Mouse (Mus musculus): ENCODE measurements at regions not wholly inside any gene's neighbourhood (a gene's known extent, or its start where the extent isn't known, plus 50 kb on each side); places are given as distances from the start of the nearest gene placed in this dataset.

DNA sequence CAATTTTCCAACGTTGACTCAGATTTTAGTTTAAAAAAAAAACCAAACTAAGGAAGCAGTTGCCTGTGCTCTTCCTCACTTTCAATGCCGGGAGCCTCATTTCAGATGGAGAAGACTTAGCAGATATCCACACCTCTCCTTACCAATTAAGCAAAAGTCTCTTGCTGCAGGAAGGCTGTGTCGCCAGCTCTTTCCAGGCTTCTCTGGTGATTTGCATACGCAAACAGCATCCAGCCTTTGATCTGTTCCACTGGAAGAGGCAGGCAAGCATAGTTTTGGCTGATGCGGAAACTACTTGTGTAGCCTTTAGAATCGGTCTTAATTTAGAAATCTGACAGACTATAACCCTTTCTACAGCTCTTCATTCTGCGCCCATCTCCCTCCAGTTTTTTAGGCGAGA, 108.5 kb downstream of the Cavin4 start:
- Histone ChIP-seq H3K9me3 (no peaks in the 10 kb centered on the region), H3K4me3 (replicated peaks) (no peak overlapping the region), H3K27ac (no peak overlapping the region), H3K36me3 (no peaks in the 10 kb centered on the region), H3K4me1 (replicated peaks) (no peaks in the 10 kb centered on the region), H3K9ac (replicated peaks) (no peak overlapping the region), H3K4me2 (replicated peaks) (no peak overlapping the region), H3K27me3 (no peaks in the 10 kb centered on the region)
- WGBS, result 60% methylated on average over 8 of the region's 8 CpGs
- ATAC-seq, result no peak

DNA sequence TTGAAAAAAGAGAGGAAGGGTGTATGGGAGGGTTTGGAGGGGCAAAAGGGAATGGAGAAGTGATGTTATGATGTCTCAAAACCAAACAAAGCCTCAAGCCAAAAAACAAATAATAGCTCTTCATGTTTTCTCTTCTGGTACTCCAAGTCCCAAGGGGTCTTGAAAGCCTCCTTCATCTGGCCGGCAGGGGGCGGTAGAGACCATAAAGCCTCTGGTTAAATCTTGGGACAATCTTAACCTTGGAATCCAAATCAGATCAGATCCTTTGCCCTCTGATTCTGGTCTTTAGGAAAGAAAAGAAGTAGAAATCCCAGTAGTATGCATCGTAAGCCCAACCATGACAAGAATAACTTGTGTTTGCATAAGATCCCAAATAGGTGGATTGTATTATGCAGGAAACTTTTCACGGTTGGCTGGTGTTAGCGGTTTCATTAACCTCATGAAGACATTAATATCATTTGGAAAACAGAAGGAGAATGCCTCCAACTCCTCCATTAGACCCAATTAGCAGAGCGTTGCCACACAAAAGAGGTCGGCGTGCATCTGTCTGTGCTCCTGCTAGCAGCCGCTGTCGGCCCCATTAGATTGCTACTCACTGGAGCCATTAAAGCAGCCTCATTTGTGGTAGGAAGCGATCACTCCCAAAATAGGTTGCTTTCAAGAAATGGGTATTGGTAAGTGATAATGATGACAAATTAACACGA, 116.0 kb downstream of the Cavin4 start:
- H3K9ac ChIP-seq (replicated peaks), result no peak overlapping the region
- no peak overlapping the region for H3K27ac ChIP-seq
- ATAC-seq, result peak; percentile 60; the same call in 1 of the 2 replicates
- H3K36me3 ChIP-seq, result no peaks in the 10 kb centered on the region
- no peak overlapping the region for H3K4me3 ChIP-seq (replicated peaks)
- 60% methylated on average over 12 of the region's 12 CpGs for WGBS
- no peaks in the 10 kb centered on the region for H3K27me3 ChIP-seq
- no peak overlapping the region for H3K4me2 ChIP-seq (replicated peaks)
- peaks cover 7% of the 10 kb centered on the region for H3K4me1 ChIP-seq (replicated peaks)
- H3K9me3 ChIP-seq, result no peaks in the 10 kb centered on the region

GRCm38 (mm10) chr4:48779955-48780354, 116.6 kb downstream of the Cavin4 start:
- Histone ChIP-seq H3K4me1 (replicated peaks) (peaks cover 7% of the 10 kb centered on the region), H3K36me3 (no peaks in the 10 kb centered on the region), H3K27ac (no peak overlapping the region), H3K9ac (replicated peaks) (no peak overlapping the region), H3K9me3 (no peaks in the 10 kb centered on the region), H3K4me2 (replicated peaks) (no peak overlapping the region), H3K27me3 (no peaks in the 10 kb centered on the region), H3K4me3 (replicated peaks) (no peak overlapping the region)
- WGBS, result 75% methylated on average over 2 of the region's 2 CpGs
- ATAC-seq, result no peak

- Histone ChIP-seq H3K4me1 (replicated peaks) (peaks cover 7% of the 10 kb centered on the region), H3K36me3 (no peaks in the 10 kb centered on the region), H3K27ac (no peak overlapping the region), H3K27me3 (no peaks in the 10 kb centered on the region), H3K9me3 (no peaks in the 10 kb centered on the region), H3K9ac (replicated peaks) (no peak overlapping the region), H3K4me2 (replicated peaks) (no peak overlapping the region), H3K4me3 (replicated peaks) (no peak overlapping the region)
- ATAC-seq, result no peak
- 80% methylated on average over 4 of the region's 4 CpGs for WGBS
These were observed 117.8 kb downstream of the Cavin4 start for GRCm38 (mm10) chr4:48781099-48781498.

GRCm38 (mm10) chr4:48782686-48783085, 119.4 kb downstream of the Cavin4 start:
- no peak overlapping the region for H3K4me2 ChIP-seq (replicated peaks)
- H3K4me1 ChIP-seq (replicated peaks), result peaks cover 7% of the 10 kb centered on the region
- no peak overlapping the region for H3K9ac ChIP-seq (replicated peaks)
- H3K27ac ChIP-seq, result no peak overlapping the region
- H3K36me3 ChIP-seq, result no peaks in the 10 kb centered on the region
- H3K27me3 ChIP-seq, result no peaks in the 10 kb centered on the region
- H3K4me3 ChIP-seq (replicated peaks), result no peak overlapping the region
- H3K9me3 ChIP-seq, result no peaks in the 10 kb centered on the region
- ATAC-seq, result no peak
- WGBS, result 33% methylated on average over 3 of the region's 3 CpGs

DNA sequence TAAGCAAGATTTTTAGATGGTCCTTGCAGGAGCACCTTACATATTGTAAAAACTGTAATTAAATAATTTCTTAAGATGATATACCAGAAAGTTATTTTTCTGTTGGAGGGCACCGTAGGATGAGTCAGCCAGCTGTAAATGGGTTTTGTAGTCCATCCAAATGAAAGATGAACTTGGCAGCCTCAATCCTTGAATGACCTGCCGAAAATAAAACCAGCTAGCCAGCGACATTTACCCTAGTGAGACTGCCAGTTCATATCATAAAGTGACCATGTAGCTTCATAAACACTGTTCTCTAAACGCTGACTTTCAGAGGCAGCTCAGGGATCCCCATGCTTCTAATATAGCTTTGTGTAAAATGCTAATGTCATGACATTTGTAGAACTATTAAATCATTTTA, 127.8 kb downstream of the Cavin4 start:
- no peaks in the 10 kb centered on the region for H3K36me3 ChIP-seq
- H3K27ac ChIP-seq, result no peak overlapping the region
- no peak overlapping the region for H3K4me2 ChIP-seq (replicated peaks)
- no peak for ATAC-seq
- no peak overlapping the region for H3K4me3 ChIP-seq (replicated peaks)
- H3K9me3 ChIP-seq, result no peaks in the 10 kb centered on the region
- WGBS, result 94% methylated on average over 4 of the region's 4 CpGs
- no peaks in the 10 kb centered on the region for H3K4me1 ChIP-seq (replicated peaks)
- H3K9ac ChIP-seq (replicated peaks), result no peak overlapping the region
- no peaks in the 10 kb centered on the region for H3K27me3 ChIP-seq

GRCm38 (mm10) chr4:48803777-48804176, 140.5 kb downstream of the Cavin4 start:
- no peak for ATAC-seq
- H3K4me3 ChIP-seq (replicated peaks), result no peak overlapping the region
- WGBS, result 69% methylated on average over 3 of the region's 3 CpGs

DNA sequence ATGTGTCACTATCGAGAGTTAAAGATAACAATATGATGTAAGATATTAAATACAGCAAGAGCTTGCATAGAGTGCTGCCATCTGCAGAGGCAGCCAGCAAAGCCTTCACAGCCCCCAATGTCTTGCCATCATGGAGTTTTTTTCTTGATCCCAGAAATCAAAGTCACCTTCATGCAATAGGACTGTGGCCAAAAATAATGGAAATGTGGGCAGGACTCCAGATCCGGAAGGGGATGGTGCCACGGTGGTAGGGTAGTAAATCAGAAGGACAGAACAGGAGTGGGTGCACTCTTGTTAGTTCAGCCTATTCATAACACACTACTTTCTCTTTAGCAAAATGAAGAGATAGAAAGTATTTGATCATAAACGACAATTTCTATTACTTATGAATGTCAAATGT, 145.3 kb downstream of the Cavin4 start:
- no peaks in the 10 kb centered on the region for H3K4me1 ChIP-seq (replicated peaks)
- H3K27me3 ChIP-seq, result no peaks in the 10 kb centered on the region
- H3K4me2 ChIP-seq (replicated peaks), result no peak overlapping the region
- ATAC-seq, result no peak
- H3K9ac ChIP-seq (replicated peaks), result no peak overlapping the region
- H3K4me3 ChIP-seq (replicated peaks), result no peak overlapping the region
- no peaks in the 10 kb centered on the region for H3K36me3 ChIP-seq
- WGBS, result 92% methylated on average over 4 of the region's 4 CpGs
- peaks cover 3% of the 10 kb centered on the region; the same call in 1 of the 2 replicates for H3K9me3 ChIP-seq
- H3K27ac ChIP-seq, result no peak overlapping the region

More at GRCm38 (mm10) chr4:48803777-48804176, 140.5 kb downstream of the Cavin4 start:
- Histone ChIP-seq H3K4me1 (replicated peaks) (no peaks in the 10 kb centered on the region), H3K9ac (replicated peaks) (no peak overlapping the region), H3K4me2 (replicated peaks) (no peak overlapping the region), H3K36me3 (no peaks in the 10 kb centered on the region), H3K9me3 (peaks cover 3% of the 10 kb centered on the region; the same call in 1 of the 2 replicates), H3K27ac (no peak overlapping the region), H3K27me3 (no peaks in the 10 kb centered on the region)

DNA sequence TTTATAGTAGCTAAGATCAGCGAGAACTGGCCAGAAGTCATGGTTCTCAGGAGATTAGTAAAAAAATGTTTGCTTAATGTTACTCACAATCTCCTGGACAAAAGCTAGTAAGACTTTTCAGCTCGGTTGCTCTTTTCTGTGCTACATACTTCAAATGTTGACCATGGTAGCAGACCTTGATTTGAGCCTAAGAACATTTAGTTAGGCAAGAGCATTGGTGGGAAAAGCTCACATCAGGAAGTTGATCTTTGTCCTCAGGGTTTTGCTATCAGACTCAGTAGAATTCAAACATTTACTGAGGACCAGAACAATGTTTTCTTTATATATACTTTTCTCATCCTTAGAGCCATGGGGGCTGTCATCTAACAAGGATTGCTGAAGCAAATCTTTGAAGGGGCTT, 170.4 kb downstream of the Cavin4 start:
- Histone ChIP-seq H3K27ac (no peak overlapping the region), H3K9ac (replicated peaks) (no peak overlapping the region), H3K27me3 (no peaks in the 10 kb centered on the region), H3K4me1 (replicated peaks) (no peaks in the 10 kb centered on the region), H3K4me3 (replicated peaks) (no peak overlapping the region), H3K4me2 (replicated peaks) (no peak overlapping the region), H3K9me3 (no peaks in the 10 kb centered on the region), H3K36me3 (no peaks in the 10 kb centered on the region)
- no peak for ATAC-seq
- 73% methylated on average over 2 of the region's 2 CpGs for WGBS

- Histone ChIP-seq H3K9ac (replicated peaks) (no peak overlapping the region), H3K9me3 (no peaks in the 10 kb centered on the region), H3K4me2 (replicated peaks) (no peak overlapping the region), H3K27ac (no peak overlapping the region), H3K27me3 (no peaks in the 10 kb centered on the region), H3K4me1 (replicated peaks) (no peaks in the 10 kb centered on the region), H3K4me3 (replicated peaks) (no peak overlapping the region), H3K36me3 (no peaks in the 10 kb centered on the region)
- WGBS, result 68% methylated on average over 2 of the region's 2 CpGs
- 0 out of 2 replicates have a peak, but pooled peaks have one; percentile 27 for ATAC-seq
These were observed 179.5 kb downstream of the Cavin4 start for GRCm38 (mm10) chr4:48842777-48843214.

DNA sequence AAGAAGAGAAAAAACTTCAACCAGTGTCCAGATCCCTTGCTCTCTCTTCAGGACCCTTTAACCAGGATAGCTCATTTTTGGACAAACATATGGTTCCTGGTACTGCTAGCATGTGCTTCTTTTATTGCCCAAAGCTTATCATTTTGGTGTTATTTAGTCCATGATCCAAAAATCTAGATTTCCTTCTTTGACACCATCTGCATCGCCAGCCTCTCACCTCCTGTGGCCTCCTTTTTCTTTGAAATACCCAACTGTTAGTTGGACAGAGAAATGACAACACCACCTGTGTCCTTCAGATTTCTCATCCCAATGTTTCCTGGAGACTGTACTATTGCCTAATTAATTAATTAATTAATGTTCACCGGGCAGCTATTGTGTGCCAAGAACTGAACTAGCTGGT, 188.0 kb upstream of the Plppr1 start:
- Histone ChIP-seq H3K27ac (no peak overlapping the region), H3K4me2 (replicated peaks) (no peak overlapping the region), H3K36me3 (no peaks in the 10 kb centered on the region), H3K27me3 (no peaks in the 10 kb centered on the region), H3K4me1 (replicated peaks) (no peaks in the 10 kb centered on the region), H3K9me3 (no peaks in the 10 kb centered on the region), H3K4me3 (replicated peaks) (no peak overlapping the region), H3K9ac (replicated peaks) (no peak overlapping the region)
- 87% methylated on average over 2 of the region's 2 CpGs for WGBS
- ATAC-seq, result no peak

DNA sequence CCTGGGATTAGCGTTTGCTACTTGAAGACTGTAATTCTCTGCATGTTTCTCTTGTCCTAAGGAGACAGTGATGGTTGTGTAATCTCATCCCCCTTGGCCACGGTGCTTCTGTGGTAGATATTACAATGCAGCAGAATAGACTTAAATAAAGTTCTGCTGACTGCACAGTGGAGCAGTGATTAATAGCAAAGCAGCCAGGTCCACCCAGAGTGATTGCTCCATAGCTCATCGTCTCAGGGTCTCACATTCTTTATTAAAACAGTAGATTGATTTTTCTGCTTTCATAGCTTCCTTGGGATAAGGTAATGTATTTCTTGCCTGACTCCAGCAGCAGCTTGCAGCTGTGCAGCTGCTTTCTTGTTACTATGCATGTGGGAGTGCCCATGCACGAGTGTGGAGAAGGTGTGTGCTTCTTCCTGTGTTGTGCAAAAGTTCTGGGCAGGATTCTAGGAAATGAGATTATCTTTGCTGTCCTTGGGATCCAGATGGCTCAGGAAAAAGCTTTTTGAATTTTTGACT, 169.9 kb upstream of the Plppr1 start:
- 78% methylated on average over 4 of the region's 4 CpGs for WGBS
- H3K4me2 ChIP-seq (replicated peaks), result no peak overlapping the region

DNA sequence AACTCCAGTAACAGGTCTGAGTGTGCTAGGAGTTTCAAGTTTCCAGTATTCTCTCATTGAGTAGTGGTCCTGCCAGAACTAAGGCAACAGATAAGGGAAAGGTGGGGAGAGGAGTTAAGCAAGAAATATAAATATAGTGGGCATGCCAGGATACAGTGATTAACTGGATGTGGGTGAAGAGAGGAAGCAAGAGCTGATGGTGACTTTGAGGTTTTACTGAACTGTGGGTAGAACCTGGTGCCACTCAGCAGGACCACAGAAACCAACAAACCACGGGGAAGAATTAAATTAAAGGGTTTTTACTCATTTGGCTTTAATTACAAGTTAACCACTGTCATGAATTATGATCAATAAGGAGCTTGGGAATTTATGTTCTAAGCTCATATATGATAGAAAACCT, 154.5 kb upstream of the Plppr1 start:
- Histone ChIP-seq H3K9ac (replicated peaks) (no peak overlapping the region), H3K36me3 (no peaks in the 10 kb centered on the region), H3K9me3 (no peaks in the 10 kb centered on the region), H3K4me2 (replicated peaks) (no peak overlapping the region), H3K4me1 (replicated peaks) (no peaks in the 10 kb centered on the region), H3K27ac (no peak overlapping the region), H3K4me3 (replicated peaks) (no peak overlapping the region), H3K27me3 (no peaks in the 10 kb centered on the region)
- WGBS, result 68% methylated on average over 1 of the region's 1 CpGs
- no peak for ATAC-seq

More for the DNA sequence above, 169.9 kb upstream of the Plppr1 start:
- Histone ChIP-seq H3K9ac (replicated peaks) (no peak overlapping the region), H3K4me3 (replicated peaks) (no peak overlapping the region), H3K4me1 (replicated peaks) (no peaks in the 10 kb centered on the region), H3K36me3 (no peaks in the 10 kb centered on the region), H3K9me3 (0 out of 2 replicates have a peak, but pooled peaks cover 4% of the 10 kb centered on the region), H3K27ac (no peak overlapping the region), H3K27me3 (no peaks in the 10 kb centered on the region)
- no peak for ATAC-seq
